Mouse (Mus musculus) liver, embryonic 16.5 days (tissue): ENCODE data around the gene Lfng. TPM values are rescaled to one million over a fixed set of nuclear protein-coding genes. Genes with fewer than 3 reads are reported as not detected.

Experiments
- ATAC-seq: fragments of 200-750 bp; cut with Nextera tagmentation; 2 replicates; pipeline ENCODE4 v1.8.0; 2017; ENCODE audit warnings: low read depth, mild to moderate bottlenecking, moderate number of reproducible peaks, moderate library complexity
- H3K27ac ChIP-seq: fragments of 300-500 bp; sonication (generic); 2 replicates; pipeline ENCODE4 v1.5.1; 2014; ENCODE audit warnings: mild to moderate bottlenecking, low read length
- H3K27me3 ChIP-seq: fragments of 300-500 bp; sonication (generic); 2 replicates; pipeline ENCODE4 v1.6.1; 2014; ENCODE audit warnings: low read depth, low read length, mixed read lengths; ENCODE audit not compliant: control insufficient read depth, insufficient read depth
- H3K36me3 ChIP-seq: fragments of 300-500 bp; sonication (generic); 2 replicates; pipeline ENCODE4 v1.6.1; 2014; ENCODE audit warnings: mild to moderate bottlenecking; ENCODE audit not compliant: control insufficient read depth, insufficient read depth
- H3K4me1 ChIP-seq: fragments of 300-500 bp; sonication (generic); 2 replicates; pipeline ENCODE4 v1.6.1; 2014; ENCODE audit warnings: low read depth, low read length, mixed read lengths; ENCODE audit not compliant: control insufficient read depth
- H3K4me2 ChIP-seq: fragments of 300-500 bp; sonication (generic); 2 replicates; pipeline ENCODE4 v1.6.1; 2014; ENCODE audit warnings: low read depth, low read length, mixed read lengths
- H3K4me3 ChIP-seq: fragments of 300-500 bp; sonication (generic); 2 replicates; pipeline ENCODE4 v1.5.1; 2014; ENCODE audit warnings: low read depth, mild to moderate bottlenecking, low read length
- H3K9ac ChIP-seq: fragments of 300-500 bp; sonication (generic); 2 replicates; pipeline ENCODE4 v1.6.1; 2014; ENCODE audit warnings: low read depth, low read length
- H3K9me3 ChIP-seq: fragments of 300-500 bp; sonication (generic); replicated peaks from 2 replicates; pipeline ENCODE4 v1.6.1; 2016; ENCODE audit warnings: low read length; ENCODE audit not compliant: control insufficient read depth
- WGBS: fragments of 180-500 bp; shearing (Covaris S2); extraction: QIAGEN DNeasy Blood & Tissue Kit; methylation state at CpG from one replicate; pipeline ENCODE4 v1.1.7; 2014; ENCODE audit not compliant: insufficient replicate concordance; 5-methylcytosine and 5-hydroxymethylcytosine counted together
- polyA plus RNA-seq: library from polyadenylated mRNA; unstranded; fragments of >200 nt; fragmentation: Nextera tagmentation; extraction: Ambion mirVana; gene quantifications from 2 replicates; pipeline ENCODE4 v1.2.1, GENCODE M21; 2015

Lfng gene
- polyA plus RNA-seq, 1 experiment from 2014 or later: 8.3 TPM

DNA sequence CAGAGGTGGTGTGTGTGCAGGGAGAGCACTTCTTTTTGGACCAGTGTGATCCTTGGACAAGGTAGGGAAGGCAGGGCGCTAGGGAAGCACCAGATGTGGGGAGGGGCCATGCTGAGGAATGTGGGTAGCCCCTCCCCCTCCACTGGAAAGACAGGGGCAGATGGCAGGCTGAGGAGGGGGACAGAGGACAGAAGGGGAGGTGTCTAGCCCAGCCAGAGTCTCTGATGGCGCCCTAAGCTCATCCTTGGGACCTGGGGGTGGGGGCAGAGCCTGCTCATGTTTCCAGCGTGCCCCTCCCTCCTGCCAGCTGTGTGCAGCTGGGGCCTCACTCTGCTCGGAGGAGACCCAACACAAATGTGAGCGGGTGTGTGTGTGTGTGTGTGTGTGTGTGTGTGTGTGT lies 25.6 kb upstream of the Lfng start:
- no peak overlapping the region for H3K9ac ChIP-seq
- H3K9me3 ChIP-seq: no peaks in the 10 kb centered on the region
- 0 out of 2 replicates have a peak, but pooled peaks have one; percentile 9 for ATAC-seq
- no peak overlapping the region for H3K4me2 ChIP-seq
- H3K4me3 ChIP-seq: no peak overlapping the region
- no peaks in the 10 kb centered on the region for H3K36me3 ChIP-seq
- 19% methylated on average over 5 of the region's 5 CpGs for WGBS
- no peaks in the 10 kb centered on the region for H3K27me3 ChIP-seq
- H3K4me1 ChIP-seq: no peaks in the 10 kb centered on the region
- no peak overlapping the region for H3K27ac ChIP-seq

DNA sequence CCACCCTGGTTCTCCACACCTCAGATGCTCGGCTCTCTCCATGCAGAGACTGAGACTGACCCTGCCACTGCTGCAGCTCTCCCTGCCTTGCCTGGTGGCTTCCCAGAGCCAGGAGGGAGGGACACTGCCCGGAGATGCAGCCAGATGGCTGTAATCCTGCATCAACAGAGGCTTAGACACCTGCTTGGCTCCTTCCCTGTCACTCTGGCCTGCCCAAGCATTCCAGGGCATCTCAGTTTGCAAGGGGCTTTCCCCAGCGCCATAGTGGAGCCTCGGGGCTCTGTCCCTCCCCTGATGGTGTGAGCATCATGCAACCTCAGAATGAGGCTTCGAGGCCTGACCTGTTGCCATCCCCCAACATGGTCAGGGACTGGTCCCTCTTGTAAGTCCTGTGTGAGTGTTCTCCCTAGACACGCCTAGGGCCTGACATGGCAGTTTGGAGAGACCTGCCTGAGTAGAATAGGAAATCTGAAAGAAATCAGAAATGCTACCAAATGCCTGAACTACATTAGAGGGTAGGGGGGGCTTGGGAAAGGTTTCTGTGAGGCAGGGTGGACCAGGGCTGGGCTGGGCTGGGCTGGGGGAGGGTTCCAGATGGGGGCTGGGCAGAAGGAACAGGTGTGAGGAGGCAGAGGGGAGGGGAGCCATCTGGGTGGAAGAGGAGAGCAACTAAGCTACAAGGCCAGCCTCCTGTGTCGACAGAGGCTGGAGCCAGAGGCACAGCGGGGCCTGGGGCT lies 24.0 kb upstream of the Lfng start:
- WGBS: 55% methylated on average over 8 of the region's 8 CpGs
- no peak overlapping the region for H3K27ac ChIP-seq
- H3K9me3 ChIP-seq: no peaks in the 10 kb centered on the region
- no peak overlapping the region for H3K4me2 ChIP-seq
- no peaks in the 10 kb centered on the region for H3K27me3 ChIP-seq
- H3K9ac ChIP-seq: no peak overlapping the region
- no peak overlapping the region for H3K4me3 ChIP-seq
- no peaks in the 10 kb centered on the region for H3K36me3 ChIP-seq
- ATAC-seq: no peak; the same call in 1 of the 2 replicates
- H3K4me1 ChIP-seq: no peaks in the 10 kb centered on the region

DNA sequence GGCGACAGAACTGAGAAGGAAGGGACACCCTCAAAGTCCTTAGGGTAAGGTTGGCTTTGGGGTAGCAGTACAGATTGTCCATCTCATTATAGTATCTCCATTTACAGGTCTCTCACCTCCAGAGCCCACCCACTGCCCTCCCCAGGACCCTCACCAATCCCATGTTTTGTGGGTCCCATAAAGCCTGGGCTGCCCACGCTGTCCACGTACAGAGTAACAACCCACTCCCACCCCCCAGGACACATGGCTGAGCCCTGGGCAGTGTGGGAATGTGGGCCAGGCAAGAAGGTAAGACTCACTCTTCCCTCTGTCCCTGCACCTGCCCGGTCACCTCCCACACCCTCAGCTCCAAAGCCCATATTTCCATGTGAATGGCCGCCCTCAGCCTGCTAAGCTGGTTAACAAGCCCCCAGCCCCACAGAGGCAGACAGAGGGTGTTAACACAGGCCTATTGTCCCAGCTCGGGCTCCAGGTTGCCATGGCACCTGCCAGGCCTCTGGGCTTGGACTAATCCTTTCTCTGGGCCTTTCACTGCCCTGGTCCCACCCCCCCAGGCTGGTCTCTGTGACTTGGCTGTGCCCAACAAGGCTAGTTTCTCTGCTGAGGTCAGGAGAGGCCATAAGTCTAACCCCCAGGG lies 23.3 kb upstream of the Lfng start:
- 65% methylated on average over 6 of the region's 6 CpGs for WGBS

DNA sequence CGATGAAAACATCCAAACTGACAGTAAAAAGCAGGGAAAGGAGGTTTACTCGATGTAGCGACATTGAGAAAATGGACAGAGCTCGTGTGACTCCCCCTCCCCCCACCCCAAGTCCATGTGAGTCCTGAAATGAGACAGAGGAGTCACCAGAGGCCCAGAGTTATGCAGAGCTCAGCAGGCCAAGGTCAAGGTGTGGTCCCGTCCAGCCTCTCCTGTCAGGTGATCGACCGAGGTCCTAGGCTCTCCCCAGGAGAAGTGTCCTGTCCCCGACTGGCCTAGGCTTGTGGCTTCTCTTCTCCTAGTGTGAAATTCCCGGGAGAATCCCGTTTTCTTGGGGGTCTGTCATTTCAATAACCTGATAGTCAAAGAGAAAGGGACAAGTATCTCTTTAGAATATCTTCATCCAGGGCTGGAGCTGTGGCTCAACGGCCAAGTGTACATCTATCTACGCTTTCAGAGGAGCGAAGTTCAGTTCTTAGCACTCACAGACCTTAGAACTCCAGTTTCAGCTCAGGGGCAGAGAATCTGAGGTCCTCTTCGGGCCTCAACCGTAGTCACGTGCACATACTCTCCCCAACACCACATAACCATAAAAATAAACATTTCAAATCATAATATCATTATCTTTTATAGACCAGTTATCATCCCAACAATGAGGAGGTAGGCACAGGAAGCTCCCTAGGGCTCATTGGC lies 17.9 kb upstream of the Lfng start:
- no peak overlapping the region for H3K27ac ChIP-seq
- no peak for ATAC-seq
- WGBS: 63% methylated on average over 16 of the region's 16 CpGs
- no peak overlapping the region for H3K4me3 ChIP-seq
- H3K4me1 ChIP-seq: peaks cover 9% of the 10 kb centered on the region
- no peaks in the 10 kb centered on the region for H3K36me3 ChIP-seq
- no peak overlapping the region for H3K9ac ChIP-seq
- H3K9me3 ChIP-seq: no peaks in the 10 kb centered on the region
- no peaks in the 10 kb centered on the region for H3K27me3 ChIP-seq
- H3K4me2 ChIP-seq: no peak overlapping the region

More for the DNA sequence above, 23.3 kb upstream of the Lfng start:
- Histone ChIP-seq H3K36me3 (no peaks in the 10 kb centered on the region), H3K27ac (no peak overlapping the region), H3K4me2 (no peak overlapping the region), H3K9me3 (no peaks in the 10 kb centered on the region), H3K4me1 (no peaks in the 10 kb centered on the region), H3K9ac (no peak overlapping the region), H3K27me3 (no peaks in the 10 kb centered on the region), H3K4me3 (no peak overlapping the region)
- ATAC-seq: no peak

DNA sequence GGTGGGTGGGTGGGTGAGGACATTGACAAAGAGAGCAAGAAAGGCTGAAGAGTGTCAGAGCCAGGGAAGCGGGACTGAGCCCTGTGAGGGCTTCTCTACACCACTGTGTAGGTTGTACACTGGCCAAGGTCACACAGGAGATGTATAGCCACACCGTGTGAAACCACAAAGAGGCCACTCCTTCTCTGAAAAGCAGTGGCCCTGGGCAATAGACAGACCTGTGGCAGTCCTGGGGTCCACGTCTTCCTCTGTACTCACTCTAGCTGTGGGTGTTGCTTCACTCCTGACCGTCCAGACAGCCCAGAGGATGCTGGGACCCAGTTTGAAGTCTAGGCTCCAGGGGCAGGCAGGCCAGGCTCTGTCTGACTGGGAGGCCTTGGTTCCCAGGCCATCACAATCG lies 12.3 kb upstream of the Lfng start:
- Histone ChIP-seq H3K27me3 (no peaks in the 10 kb centered on the region), H3K4me3 (no peak overlapping the region), H3K9ac (no peak overlapping the region), H3K36me3 (no peaks in the 10 kb centered on the region), H3K4me2 (no peak overlapping the region), H3K27ac (peak overlapping the region; percentile 2; the same call in 1 of the 2 replicates), H3K9me3 (no peaks in the 10 kb centered on the region), H3K4me1 (peaks cover 47% of the 10 kb centered on the region)
- 39% methylated on average over 5 of the region's 5 CpGs for WGBS
- ATAC-seq: no peak

DNA sequence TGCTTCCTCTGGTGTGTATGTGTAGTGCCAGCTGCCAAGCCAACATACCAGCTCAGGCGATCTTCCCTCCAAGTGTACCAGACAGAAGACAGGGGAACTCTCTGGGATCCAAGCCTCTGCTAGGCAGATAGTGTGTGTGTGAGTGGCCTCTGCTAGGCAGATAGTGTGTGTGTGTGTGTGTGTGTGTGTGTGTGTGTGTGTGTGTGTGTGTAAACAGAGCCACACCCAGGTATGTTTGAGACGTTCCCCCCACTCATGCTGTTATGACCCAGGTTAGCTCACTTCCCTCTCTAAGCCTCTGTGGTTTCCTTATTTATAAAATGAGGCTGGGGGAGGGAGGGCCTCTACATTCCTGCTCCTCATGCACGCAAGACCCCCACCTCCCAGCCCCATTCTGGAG lies 10.7 kb upstream of the Lfng start:
- ATAC-seq: peak; percentile 66
- peak overlapping the region; percentile 70 for H3K4me2 ChIP-seq
- WGBS: 8% methylated on average over 3 of the region's 3 CpGs
- peak overlapping the region; percentile 88 for H3K27ac ChIP-seq
- H3K36me3 ChIP-seq: no peaks in the 10 kb centered on the region
- no peaks in the 10 kb centered on the region for H3K9me3 ChIP-seq
- H3K27me3 ChIP-seq: no peaks in the 10 kb centered on the region
- peak overlapping the region; percentile 67 for H3K9ac ChIP-seq
- H3K4me1 ChIP-seq: peaks cover 47% of the 10 kb centered on the region
- peak overlapping the region; percentile 42 for H3K4me3 ChIP-seq

DNA sequence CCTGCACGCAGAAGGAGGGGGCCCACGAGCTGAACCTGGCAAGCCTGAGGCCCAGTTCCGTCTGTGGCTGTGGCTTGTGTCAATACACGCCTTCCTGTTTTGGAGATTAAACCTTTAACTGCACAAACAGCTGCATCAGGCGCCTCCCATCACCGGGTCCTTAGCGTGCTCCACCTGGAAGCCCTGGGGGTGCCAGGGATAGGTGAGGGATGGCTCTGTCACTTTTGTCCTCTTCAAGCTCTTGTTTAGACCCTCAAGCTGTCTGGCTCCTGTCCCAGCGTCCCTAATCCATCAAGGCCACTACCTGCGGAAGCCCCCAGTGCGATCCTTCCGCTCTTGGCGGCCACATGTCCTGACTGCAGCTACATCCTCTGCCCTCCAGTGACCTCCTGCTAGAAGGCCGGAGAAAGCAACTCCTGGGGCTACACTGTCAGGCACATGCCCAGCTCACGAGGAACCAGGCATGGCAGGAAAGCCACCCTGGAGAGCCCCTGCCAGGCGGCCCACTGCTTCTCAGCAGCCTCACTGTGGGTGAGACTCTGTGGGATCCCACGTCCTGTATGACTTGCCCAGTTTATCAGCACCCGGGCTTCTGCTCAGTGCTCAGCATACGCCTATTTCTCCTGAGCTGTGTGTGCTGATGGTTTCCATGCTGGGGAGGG lies 10.1 kb upstream of the Lfng start:
- ATAC-seq: peak; percentile 89
- Histone ChIP-seq H3K4me2 (peak overlapping the region; percentile 70), H3K36me3 (no peaks in the 10 kb centered on the region), H3K27ac (peak overlapping the region; percentile 88), H3K27me3 (no peaks in the 10 kb centered on the region; the same call in 1 of the 2 replicates), H3K4me1 (peaks cover 47% of the 10 kb centered on the region), H3K9ac (peak overlapping the region; percentile 67), H3K4me3 (peak overlapping the region; percentile 42), H3K9me3 (no peaks in the 10 kb centered on the region)
- WGBS: 9% methylated on average over 18 of the region's 18 CpGs

DNA sequence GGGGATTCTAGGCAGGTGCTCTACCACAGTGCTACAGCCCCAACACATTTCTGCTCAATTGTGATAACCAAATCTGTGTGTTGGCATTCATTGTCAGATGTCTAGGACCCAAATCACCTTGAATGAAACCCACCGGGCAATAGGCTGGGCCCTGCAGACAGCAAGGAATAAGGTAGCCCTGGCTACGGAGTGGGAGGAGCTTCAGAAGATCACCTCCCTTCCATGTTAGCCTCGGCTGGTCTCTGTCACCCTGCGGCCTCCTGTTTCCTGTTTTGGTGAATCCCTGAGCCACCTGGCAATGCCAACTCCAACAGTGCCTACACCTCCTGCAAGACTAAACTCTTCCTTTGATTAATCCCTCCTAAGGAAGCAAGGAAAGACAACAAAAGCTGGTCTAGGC lies 9.3 kb upstream of the Lfng start:
- no peaks in the 10 kb centered on the region for H3K9me3 ChIP-seq
- no peaks in the 10 kb centered on the region; the same call in 1 of the 2 replicates for H3K27me3 ChIP-seq
- peak overlapping the region; percentile 88 for H3K27ac ChIP-seq
- H3K4me2 ChIP-seq: peak overlapping the region; percentile 70
- no peak for ATAC-seq
- no peaks in the 10 kb centered on the region for H3K36me3 ChIP-seq
- H3K4me3 ChIP-seq: no peak overlapping the region
- no peak overlapping the region for H3K9ac ChIP-seq
- WGBS: 37% methylated on average over 4 of the region's 4 CpGs
- peaks cover 47% of the 10 kb centered on the region for H3K4me1 ChIP-seq
